Mouse (Mus musculus) lung, adult 2 months (tissue): ENCODE data around the gene Gm6871.
"Not testable (repeated sequence)": the region's sequence is repeated elsewhere in the genome, so short reads cannot be mapped to it uniquely, and the experiment has no call there.

ENCODE experiments used
- CTCF ChIP-seq: fragments of 200-500 bp; IDR thresholded peaks from 2 replicates; pipeline ENCODE4 v1.5.1; 2011; ENCODE audit warnings: mild to moderate bottlenecking, low read length, control low read depth; ENCODE audit not compliant: insufficient read depth
- POLR2A ChIP-seq: fragments of 200-500 bp; IDR thresholded peaks from 2 replicates; pipeline ENCODE4 v1.6.1; 2011; ENCODE audit warnings: low read depth, mild to moderate bottlenecking, control low read depth, low read length, borderline replicate concordance; ENCODE audit errors: extremely low read depth

GRCm38 (mm10) chr7:41587831-41588230 lies 14.4 kb upstream of the Gm6871 start:
- TF ChIP-seq CTCF, POLR2A: not testable (repeated sequence)
